Mouse (Mus musculus) lung, postnatal 0 days (tissue): ENCODE data around the gene Map9.

Experiments used
- CTCF ChIP-seq: IDR thresholded peaks from 2 replicates; pipeline ENCODE4 v1.5.1; 2016; ENCODE audit warnings: antibody characterized with exemption, mild to moderate bottlenecking
- EP300 ChIP-seq: IDR thresholded peaks from 2 replicates; pipeline ENCODE4 v1.6.1; 2016; ENCODE audit warnings: antibody characterized with exemption, mild to moderate bottlenecking, control low read depth

GRCm38 (mm10) chr3:82417958-82418357 lies 60.1 kb downstream of the Map9 start:
- no peak for TF ChIP-seq CTCF
- TF ChIP-seq EP300 = no peak
